Mouse (Mus musculus): ENCODE measurements around the gene Trim5. TPM values are rescaled to one million over a fixed set of nuclear protein-coding genes. Genes with fewer than 3 reads are reported as not detected.

Gene Trim5
- polyA plus RNA-seq, 1 experiment = 0.15 TPM

DNA sequence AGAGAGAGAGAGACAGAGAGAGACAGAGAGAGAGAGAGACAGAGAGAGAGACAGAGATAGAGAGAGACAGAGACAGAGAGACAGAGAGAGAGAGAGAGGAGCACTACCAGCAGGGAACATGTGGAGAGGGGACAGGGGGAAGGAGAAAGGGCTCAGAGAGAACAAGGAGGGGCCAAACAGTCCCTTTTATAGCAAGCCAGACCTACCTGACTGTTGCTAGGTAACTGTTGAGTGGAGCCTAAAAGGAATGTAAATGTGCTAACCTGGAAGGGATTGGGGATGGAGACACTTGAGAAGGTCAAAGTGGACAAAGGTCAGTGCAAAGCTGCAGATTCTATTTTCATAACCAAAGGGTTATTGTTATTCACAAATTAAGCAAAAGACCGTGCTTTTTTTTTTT lies 44.3 kb downstream of the Trim5 start:
- TF ChIP-seq CTCF (IDR thresholded peaks at IDR 0.05; ENCODE audit: borderline replicate concordance, extremely low read depth, insufficient read depth, insufficient read length) (no peak), POLR2A (IDR thresholded peaks at IDR 0.05; ENCODE audit: borderline replicate concordance, extremely low read depth, insufficient read depth, insufficient read length, poor library complexity, severe bottlenecking) (no peak)
- no peak for DNase-seq (ENCODE audit: low read depth)

DNA sequence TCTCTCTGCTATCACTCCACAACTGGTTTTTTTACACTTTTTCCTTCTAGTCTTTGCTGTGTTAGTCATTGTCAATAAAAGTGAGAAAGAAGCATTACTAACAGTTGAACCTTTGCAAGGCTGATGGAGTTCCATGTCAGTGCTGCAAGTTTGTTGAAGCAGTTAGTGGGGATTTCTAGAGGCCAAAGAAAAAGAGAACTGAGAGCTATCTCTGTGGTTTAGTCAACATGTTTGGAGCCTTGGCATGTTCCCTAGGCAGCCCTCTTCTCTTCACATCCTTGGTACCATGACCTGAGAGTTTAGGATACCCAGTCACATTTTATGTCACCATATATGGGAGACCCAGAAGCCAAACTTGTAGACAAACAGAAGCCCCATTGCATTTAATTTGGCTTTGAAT lies 47.0 kb downstream of the Trim5 start:
- TF ChIP-seq POLR2A (IDR thresholded peaks at IDR 0.05; ENCODE audit: borderline replicate concordance, extremely low read depth, insufficient read depth, insufficient read length, poor library complexity, severe bottlenecking) (no peak), CTCF (IDR thresholded peaks at IDR 0.05; ENCODE audit: borderline replicate concordance, extremely low read depth, insufficient read depth, insufficient read length) (no peak)

DNA sequence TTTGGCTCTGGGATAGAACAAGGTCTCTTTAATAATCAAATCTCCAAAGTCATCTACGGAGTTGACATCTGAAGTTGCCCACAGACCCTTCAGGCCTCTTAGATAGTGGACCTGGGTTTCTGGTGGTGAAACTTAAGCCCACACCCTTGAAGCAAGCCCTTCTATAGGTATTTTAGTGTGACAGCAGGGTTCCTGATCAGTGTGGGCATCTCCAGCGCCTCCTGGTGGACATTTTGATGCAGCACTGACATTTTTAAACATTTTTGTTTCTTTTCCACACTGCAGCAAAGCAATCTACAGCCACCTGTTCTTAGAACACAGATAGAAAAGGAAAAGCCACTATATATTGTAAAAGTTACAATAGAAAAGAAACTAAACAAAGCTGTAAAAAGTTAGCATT lies 56.7 kb downstream of the Trim5 start:
- TF ChIP-seq CTCF (IDR thresholded peaks at IDR 0.05; ENCODE audit: borderline replicate concordance, extremely low read depth, insufficient read depth, insufficient read length) (peak; percentile 59; the same call in 1 of the 2 replicates), POLR2A (IDR thresholded peaks at IDR 0.05; ENCODE audit: borderline replicate concordance, extremely low read depth, insufficient read depth, insufficient read length, poor library complexity, severe bottlenecking) (no peak)
- DNase-seq (ENCODE audit: low read depth) = peak; percentile 4

More for the DNA sequence above, 47.0 kb downstream of the Trim5 start:
- no peak for DNase-seq (ENCODE audit: low read depth)

DNA sequence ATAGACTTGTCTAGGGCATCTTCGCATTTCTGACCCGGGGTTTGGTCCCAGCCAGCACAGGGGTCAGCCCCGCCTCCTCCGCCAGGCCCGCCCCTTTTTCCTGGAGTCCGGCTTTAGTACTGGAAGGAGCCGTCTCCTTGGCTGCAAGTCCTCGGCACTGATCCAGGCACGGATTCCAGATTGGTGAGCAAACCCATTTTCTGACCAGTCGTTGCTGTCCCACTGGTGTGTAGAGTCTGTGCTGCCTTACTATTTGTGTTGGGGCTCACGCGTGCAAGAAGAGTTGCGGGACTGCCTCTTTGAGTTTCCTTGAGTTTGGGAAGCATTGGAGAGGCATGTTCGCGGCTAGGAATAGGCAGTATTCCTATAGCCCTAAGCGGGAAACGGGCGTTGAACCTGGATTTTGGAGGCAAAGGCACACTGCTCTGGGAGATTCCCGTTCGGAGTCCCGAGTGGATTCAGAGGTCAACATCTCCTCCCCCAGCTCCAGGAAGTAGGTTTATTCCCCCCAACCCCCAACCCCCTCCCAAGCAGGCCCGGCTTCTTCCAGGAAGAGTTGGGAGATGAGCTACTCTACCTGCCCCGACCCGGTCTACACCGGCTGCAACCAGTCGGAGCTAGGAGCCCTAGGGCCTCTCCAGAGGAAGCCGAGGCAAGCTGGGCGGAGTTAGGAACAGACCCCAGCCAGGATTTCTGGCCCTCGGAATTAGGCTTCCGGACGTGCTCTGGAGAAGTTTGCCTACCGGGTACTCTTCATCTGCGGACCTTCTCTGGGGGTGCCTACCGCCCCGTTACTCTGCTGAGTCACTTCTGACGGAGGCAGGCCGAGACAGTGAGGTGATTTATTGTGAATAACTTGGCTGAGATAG lies 69.0 kb downstream of the Trim5 start, which contains the start of gene Trim6:
Trim6 (plus strand) TSS at position 93 of the 869 bp plus-strand sequence.
- peak; percentile 66 for DNase-seq (ENCODE audit: low read depth)
- TF ChIP-seq POLR2A (IDR thresholded peaks at IDR 0.05; ENCODE audit: borderline replicate concordance, extremely low read depth, insufficient read depth, insufficient read length, poor library complexity, severe bottlenecking) = no peak
- TF ChIP-seq CTCF (IDR thresholded peaks at IDR 0.05; ENCODE audit: borderline replicate concordance, extremely low read depth, insufficient read depth, insufficient read length) = no peak

DNA sequence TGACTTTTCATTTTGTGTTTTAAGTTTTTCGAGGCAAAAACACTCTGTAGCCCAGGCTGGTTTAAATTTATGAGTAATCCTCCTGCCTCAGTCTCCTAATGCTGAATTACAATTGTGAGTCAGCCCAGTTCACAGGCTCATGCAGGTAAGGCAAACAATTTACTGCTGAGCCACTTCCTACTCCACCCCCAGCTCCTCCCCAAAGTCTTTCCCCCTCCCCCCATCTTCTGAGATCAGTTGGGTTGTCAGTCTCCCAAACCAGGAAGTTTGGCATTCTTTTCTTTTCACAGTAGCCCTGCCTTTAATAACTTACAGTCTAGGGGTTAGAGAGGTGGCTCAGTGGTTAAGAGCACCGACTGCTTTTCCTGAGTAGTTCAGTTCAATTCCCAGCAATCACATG lies 70.0 kb downstream of the Trim5 start:
- no peak for TF ChIP-seq CTCF (IDR thresholded peaks at IDR 0.05; ENCODE audit: borderline replicate concordance, extremely low read depth, insufficient read depth, insufficient read length)
- TF ChIP-seq POLR2A (IDR thresholded peaks at IDR 0.05; ENCODE audit: borderline replicate concordance, extremely low read depth, insufficient read depth, insufficient read length, poor library complexity, severe bottlenecking) = no peak
- no peak for DNase-seq (ENCODE audit: low read depth)

DNA sequence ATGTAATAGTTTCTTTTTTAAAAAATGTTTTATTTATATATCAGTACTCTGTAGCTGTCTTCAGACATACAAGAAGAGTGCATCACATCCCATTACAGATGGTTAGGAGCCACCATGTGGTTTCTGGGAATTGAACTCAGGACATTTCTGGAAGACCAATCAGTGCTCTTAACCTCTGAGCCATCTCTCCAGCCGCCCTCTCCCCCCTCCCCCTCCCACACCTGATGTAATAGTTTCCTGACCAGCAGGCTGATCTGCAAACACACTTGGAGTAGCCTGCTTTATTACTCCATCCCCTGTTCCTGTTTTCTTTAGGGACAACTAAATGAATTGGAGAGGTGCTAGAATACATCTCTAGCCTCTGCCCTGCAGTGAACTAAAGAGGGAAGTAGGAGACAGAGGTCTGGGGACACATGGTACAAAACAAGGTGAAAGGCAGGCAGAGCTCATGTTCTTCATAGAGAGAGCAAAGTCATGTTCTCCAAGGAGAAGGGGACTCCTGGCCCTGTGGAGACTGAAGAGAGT lies 71.8 kb downstream of the Trim5 start:
- no peak for DNase-seq (ENCODE audit: low read depth)
- TF ChIP-seq CTCF (IDR thresholded peaks at IDR 0.05; ENCODE audit: borderline replicate concordance, extremely low read depth, insufficient read depth, insufficient read length) (no peak), POLR2A (IDR thresholded peaks at IDR 0.05; ENCODE audit: borderline replicate concordance, extremely low read depth, insufficient read depth, insufficient read length, poor library complexity, severe bottlenecking) (no peak)

Other genes starting within 250 kb of the Trim5 start
- not detected in 2 replicates for gene Olfr642, start 235.4 kb downstream of the Trim5 start, polyA plus RNA-seq (2012; rRNA removed)
- gene 4930516K23Rik, start 226.6 kb downstream of the Trim5 start, polyA plus RNA-seq (2012; rRNA removed) = not detected in 2 replicates
- gene Olfr644, start 216.2 kb downstream of the Trim5 start, polyA plus RNA-seq (2012; rRNA removed) = not detected in 2 replicates
- not detected in 2 replicates for gene Olfr645, start 202.6 kb downstream of the Trim5 start, polyA plus RNA-seq (2012; rRNA removed)
- gene Olfr646, start 183.2 kb downstream of the Trim5 start, polyA plus RNA-seq (2012; rRNA removed) = not detected in 2 replicates
- gene Ubqln5, start 158.3 kb downstream of the Trim5 start, polyA plus RNA-seq (2012; rRNA removed) = not detected in 2 replicates
- gene Olfr643, start 150.7 kb downstream of the Trim5 start, polyA plus RNA-seq (2012; rRNA removed) = not detected in 2 replicates
- not detected in 2 replicates for gene Ubqln3, start 144.8 kb downstream of the Trim5 start, polyA plus RNA-seq (2012; rRNA removed)
- gene Ubqlnl, start 137.5 kb downstream of the Trim5 start, polyA plus RNA-seq (2012; rRNA removed) = not detected in 2 replicates
- not detected in 2 replicates for gene Olfm5, start 123.3 kb downstream of the Trim5 start, polyA plus RNA-seq (2012; rRNA removed)
- 0.08 and 0.10 TPM in 2 replicates for gene Olfr648, start 104.7 kb downstream of the Trim5 start, polyA plus RNA-seq (2012; rRNA removed)
- gene Olfr649, start 92.1 kb downstream of the Trim5 start, polyA plus RNA-seq (2012; rRNA removed) = not detected in 2 replicates
- 0.29 and 0.47 TPM in 2 replicates for gene Trim6, start 69.3 kb downstream of the Trim5 start, polyA plus RNA-seq (2012; rRNA removed)
- gene Trim34a, start 43.6 kb downstream of the Trim5 start, polyA plus RNA-seq (2012; rRNA removed) = 1.3 and 1.4 TPM in 2 replicates
- 1.4 and 2.0 TPM in 2 replicates for gene Trim12a, start 27.4 kb upstream of the Trim5 start, polyA plus RNA-seq (2012; rRNA removed)
- gene Trim34b, start 41.4 kb upstream of the Trim5 start, polyA plus RNA-seq (2012; rRNA removed) = 0.08 TPM in 1 of 2 replicates, not detected in the other
- gene Trim12c, start 65.3 kb upstream of the Trim5 start, polyA plus RNA-seq (2012; rRNA removed) = 1.1 and 1.8 TPM in 2 replicates
- 0.03 and 0.06 TPM in 2 replicates for gene Trim30b, start 81.8 kb upstream of the Trim5 start, polyA plus RNA-seq (2012; rRNA removed)
- gene Trim30c, start 112.7 kb upstream of the Trim5 start, polyA plus RNA-seq (2012; rRNA removed) = not detected in 2 replicates
- gene Trim30a, start 177.1 kb upstream of the Trim5 start, polyA plus RNA-seq (2012; rRNA removed) = 0.64 and 0.79 TPM in 2 replicates
- 0.21 and 0.33 TPM in 2 replicates for gene Trim30d, start 219.8 kb upstream of the Trim5 start, polyA plus RNA-seq (2012; rRNA removed)

Data from brain, embryonic 14.5 days (tissue).